Mouse (Mus musculus) c-Kit-positive CD71-positive TER-119-negative erythroid progenitor cells, embryonic 14.5 days (primary cell): ENCODE measurements at regions not wholly inside any gene's neighbourhood (a gene's known extent, or its start where the extent isn't known, plus 50 kb on each side); places are given as distances from the start of the nearest gene placed in this dataset.

Experiments used
- DNase-seq: peaks from one replicate; pipeline ENCODE4 v3.0.0-alpha.2; 2013; ENCODE audit warnings: low read depth

DNA sequence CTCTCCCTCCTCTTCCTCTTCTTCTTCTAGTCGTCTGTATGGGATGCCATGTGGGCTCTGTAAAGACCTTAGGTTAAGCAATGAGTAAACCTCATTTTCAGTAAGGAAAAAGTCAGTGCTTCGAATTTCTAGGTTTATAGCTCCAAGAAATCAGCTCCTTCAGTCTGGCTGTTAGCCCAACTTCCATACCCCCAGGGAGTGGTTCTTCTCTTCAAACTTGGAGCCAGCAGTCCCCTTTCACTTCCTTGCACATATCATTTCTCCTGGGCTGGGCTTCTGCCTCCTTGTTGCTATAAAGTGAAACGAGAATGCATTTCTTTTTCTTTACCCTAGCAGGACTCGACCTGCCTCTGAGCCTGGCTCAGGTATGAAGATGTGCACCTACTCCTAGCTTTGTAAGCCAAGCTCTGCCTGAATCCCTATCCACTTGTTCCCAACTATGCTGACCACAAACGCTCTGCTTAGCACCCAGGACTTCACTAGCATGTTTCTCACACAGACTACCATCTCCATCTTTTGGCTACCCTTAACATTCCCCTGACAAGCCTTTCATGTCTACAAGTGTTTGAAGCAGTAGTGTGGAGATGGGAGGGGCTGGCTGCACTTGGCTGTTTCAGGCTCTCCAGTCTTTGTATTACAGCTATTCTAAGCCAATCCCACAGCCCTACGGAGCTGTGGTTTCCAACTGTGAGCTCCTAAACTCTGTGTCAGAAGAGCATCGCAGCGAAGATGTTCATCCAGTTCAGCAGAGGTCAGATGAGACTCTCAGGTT, 243.8 kb upstream of the Tprg start:
- no peak for DNase-seq

DNA sequence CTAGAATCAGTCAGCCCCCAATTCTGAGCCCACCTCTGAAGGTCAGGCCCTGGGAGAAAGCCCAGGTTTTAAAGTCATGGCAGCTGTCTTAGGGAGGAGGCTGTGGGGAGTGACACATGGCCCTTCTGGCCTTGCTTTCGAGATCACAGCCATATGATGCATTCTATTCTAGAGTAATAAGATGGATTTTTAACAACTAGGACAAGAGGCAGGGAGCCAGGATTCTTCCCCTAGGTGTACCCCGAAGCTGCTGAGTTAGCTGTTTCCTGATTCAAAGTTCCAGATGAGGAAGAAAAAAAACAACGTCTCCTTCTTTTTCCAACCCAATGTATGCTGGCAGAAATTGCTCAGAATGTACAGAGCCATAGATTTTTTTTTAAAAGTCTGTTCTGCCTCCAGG, 242.0 kb upstream of the Tprg start:
- DNase-seq, result no peak

DNA sequence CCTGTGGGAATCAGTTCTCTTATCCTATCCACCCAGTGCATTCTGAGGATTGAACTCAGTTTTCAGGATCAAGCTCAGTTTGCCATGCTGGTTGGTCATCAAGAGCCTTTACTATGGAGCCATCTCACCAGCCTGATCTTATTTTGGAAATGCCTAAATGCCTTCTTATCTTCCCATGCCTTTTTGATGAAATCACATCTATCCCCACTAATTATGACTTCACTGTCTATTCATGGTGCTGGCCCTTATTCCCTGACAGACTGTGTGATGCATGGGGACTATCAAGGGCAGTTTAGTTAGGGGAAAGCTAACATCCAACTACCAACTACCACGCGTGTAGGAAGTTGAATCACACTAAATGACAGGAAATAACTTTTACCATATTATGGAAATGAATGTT, 238.9 kb upstream of the Tprg start:
- no peak for DNase-seq

DNA sequence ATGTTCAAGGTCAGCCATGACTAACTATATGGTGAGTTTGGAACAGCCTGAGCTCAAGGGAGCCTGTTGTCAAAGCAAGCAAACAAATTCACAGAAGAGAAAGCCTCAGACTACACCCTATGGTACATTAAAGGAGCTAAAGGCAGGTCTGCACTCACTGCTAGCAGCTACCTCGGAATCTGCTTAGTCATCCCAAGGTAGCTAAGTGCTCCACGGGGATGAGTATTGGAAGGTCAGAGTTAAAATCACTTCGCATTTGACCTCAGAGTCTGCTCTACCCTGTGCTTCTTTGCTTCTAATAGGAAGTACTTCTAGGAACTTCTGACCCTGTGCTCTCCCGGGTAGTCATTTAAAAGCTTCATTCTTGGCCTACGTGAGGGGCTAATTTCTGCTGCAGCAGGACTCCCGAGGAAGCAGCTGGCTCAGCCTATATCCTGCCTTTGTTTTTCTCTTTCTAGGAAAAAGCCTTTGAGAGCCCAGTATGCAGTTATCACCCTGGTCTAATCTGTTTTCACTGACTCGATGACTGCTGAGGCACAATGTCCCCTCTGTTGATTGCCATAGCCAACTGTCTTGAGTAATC, 236.6 kb upstream of the Tprg start:
- DNase-seq, result no peak

DNA sequence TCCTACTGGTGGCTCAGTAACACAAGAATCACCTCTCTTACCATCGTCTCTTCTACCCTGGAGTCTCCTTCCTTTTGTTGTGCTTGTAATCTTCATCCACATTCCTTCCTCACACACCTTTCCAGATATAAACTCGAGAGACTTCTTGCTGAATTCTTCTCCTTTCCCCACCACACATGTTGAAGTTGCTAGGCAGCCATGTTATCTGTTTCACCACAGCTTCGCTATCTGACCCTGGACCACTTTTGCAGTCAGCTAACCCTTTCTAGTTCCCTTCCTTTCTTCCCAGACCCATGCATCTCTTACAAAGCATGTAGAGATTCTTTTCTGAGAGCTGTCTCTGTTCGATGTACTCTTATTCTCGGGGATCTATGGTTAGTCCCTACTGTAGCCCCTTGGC, 235.6 kb upstream of the Tprg start:
- DNase-seq, result no peak

DNA sequence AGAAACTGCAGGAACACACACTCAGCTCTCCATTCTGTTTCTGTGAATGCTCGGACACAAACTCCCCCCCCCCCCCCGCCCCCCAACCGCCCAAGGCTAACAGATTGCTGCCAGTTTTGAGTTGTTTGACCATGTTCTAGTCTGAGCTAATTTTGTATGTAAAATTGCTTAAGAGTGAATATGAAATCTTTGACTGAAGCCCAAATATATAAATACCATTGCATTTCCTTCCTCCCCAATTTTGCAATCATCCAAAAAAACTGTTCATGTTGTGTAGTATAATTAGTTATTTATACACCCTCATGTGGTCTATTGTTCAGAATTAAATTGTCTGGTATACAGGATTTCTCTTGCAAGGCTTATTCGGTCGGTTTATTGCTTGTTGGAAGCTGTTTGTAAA, 234.2 kb upstream of the Tprg start:
- DNase-seq, result no peak

DNA sequence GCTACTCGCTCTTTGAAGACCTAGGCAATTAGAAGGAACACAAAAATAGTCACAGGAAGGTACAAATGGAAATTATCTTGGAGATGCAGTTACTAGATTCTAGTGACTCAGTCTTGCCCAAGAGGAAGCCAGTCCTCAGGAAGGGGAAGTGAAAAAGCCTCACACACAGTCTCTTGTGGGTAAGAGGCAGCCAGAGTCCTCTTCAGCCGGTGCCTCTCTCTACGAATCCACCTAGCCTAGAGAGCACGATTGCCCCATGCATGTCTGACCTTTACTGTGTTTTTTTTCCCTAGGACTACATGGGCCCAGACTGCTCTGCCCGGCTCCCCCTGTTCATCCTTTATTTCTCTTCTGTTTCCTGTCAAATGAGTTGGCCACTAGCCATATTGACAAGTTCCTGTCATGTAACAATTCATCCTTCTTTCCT, 233.7 kb upstream of the Tprg start:
- no peak for DNase-seq

DNA sequence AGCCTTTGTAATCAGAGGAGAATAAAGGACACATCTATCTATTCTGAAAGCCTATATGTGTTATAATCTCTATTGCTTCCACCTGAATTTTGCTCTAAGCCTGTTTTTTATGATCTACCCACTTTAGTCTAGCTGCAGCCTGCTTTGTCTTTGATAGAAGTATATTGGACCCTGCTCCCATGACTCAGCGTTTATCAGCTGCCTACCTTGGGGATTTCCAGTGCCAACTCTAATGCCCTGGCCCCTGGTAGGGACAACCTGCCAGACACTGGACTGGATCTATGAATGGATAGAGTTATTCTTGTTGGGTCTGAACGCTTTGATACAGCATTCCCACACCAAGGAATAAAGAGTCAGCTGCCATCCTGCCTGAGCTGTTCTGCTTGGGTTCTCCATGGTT, 232.3 kb upstream of the Tprg start:
- DNase-seq, result no peak

DNA sequence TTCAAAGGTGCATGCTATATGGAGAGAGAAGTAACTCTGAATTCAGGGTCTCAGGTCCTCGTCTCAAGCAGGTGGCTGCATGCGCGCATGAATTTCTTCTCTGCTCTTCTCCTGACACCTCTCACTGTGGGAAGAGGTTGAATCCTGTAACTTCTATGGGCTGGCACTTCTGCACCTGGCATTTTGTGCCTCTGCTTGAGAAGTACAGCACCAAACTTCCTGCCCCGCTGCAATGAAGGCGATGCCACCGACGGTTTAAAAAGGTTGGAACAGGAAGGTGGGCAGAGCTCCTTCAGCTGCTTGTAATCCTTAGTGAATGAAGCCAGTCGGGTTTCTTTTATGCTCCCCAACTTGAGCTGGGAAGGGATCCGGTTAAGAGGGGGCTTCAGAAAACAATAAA, 231.2 kb upstream of the Tprg start:
- no peak for DNase-seq

DNA sequence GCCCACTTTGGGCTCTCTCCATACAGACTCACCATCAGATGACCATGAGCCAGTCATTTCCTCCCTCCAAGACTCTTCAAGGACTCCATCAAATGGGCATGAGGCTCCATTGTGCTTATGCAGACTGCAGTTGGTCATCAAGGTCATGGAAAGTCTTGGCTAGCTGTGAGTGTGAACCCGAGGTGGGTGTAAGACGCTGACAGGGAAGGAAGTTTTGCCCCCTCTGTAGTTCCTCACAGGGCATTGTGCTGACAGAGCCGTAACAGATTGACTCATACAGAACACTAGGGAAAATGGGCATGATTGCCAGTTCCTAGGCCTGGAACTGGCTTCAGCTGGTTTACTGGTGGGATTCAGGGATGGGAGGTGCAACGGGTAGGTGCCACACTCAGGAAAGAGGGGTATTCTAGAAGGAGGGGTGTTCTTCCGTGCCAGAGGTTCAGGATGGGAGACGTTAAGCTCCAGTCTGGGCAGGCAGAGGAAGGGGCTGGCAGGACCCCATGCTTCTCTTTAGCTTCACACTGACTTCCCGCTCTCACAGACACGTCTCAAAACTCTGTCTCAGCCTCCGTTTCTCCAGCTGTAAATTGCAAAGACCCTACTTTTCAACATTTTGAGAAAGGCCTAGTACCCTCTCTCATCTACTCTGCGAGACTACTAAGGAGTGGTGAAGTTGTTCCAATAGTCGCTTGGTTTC, 228.4 kb upstream of the Tprg start:
- no peak for DNase-seq

DNA sequence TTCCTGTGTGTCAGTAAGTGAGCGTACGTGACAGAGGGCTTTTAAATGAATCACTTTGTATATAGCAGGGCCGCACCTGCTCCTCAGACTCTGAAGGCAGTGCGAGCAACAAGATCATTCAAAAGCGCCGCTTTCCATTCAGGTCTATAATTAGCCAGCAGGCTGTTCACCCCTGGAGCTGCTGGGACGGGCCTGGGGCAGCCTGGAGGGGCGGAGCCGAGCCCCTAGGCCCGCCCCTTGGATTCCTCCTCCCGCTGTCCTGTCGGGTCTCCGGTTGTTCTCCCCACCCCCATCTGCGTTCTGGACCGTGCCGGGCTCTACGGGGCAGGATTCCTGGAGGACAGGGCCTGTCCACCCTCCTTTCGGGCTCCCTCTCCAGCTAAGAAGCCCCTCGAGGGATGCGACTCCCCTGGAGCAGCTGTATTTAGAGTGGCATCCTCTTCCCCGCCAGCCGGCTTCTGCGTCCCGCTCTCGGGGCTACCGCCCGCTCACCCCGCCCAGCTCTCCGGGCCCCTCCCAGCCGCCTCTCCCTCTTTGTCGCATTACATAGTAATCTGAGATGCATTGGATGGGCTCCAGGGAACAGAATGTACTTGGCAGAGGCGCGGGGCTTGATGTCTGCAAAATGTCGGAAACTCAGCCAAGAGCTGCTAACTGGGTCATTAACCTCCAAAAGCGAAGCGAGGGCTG, 227.7 kb upstream of the Tprg start:
- peak; percentile 10 for DNase-seq

DNA sequence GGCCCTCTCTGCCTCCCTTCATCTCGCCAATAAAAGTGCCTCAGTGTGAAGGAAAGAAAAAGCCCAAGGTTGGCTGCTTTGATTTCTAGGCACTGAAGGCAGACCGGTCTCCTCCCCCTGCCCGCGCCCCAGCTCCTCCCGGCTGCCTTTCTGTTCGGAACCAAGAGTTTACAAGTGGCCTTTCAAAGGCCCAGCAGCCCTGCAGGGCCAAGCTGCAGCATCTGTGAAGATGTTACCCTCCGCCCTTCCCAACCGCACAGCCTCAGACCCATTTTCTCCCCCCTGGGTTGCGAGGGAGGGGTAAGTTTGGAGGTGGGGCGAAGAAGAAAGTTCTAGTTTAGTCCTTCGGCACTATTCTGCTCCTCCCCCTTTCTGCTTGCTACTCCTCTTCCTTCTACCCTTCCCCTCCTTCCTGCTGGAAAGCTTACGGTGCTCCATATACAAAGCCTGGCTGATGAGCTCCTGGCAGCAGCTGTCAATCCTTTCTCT, 227.1 kb upstream of the Tprg start:
- DNase-seq, result no peak

DNA sequence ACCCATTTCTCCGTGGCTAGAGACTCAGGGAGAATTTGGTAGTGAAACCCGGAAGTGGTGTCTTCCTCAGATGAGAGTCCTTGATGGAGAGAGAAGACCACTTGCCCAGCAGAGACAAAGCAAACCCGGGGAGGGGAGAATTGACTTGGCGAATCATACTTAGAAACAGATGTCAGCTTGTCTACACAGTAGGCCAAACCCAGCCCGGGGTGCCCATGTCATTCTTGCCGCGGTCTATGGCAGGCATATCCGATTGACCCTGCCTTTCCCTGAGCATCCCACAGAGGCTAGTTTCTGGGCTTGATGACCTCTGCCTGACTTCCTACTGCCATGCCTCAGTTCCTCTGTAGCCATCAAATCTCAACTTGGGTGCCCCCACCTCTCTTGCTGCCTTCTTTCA, 226.4 kb upstream of the Tprg start:
- DNase-seq, result no peak

DNA sequence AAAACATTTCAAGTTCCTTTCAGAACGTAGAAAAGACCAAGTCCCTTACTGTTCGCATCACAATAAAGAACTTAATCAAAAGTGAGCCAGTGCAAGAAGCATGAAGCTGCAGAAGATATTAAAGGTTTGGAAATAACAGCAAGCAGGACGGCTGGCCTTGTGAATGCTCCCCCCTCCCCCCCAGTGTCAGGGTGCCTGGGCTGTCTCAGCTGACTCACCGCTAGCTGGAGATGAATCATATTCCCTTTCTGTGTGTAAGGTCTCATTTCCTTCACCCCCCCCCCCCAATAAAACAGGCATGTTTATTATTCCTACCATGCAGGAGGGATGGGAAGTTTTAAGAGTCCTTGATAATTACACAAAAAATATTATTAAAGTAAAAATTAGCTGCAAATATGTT, 225.0 kb upstream of the Tprg start:
- no peak for DNase-seq

DNA sequence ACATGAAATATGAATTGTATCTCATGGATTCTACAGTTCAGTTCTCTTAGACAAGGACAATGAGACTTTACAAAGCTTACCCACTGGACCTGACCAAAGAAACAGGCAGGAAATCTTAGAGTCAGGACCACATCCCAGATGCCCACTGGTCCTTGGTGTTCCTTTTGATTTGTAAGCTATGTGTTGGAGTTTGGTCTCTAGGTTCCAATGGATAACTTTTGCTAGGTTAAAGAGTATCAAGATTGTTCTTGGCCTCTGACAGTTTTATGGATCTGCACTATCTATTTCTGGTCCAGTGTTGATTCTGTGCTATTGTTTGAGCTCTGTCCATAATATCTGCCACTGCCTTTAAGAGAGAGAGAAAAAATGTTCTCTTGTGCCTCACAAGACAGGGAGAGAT, 222.6 kb upstream of the Tprg start:
- DNase-seq, result no peak

DNA sequence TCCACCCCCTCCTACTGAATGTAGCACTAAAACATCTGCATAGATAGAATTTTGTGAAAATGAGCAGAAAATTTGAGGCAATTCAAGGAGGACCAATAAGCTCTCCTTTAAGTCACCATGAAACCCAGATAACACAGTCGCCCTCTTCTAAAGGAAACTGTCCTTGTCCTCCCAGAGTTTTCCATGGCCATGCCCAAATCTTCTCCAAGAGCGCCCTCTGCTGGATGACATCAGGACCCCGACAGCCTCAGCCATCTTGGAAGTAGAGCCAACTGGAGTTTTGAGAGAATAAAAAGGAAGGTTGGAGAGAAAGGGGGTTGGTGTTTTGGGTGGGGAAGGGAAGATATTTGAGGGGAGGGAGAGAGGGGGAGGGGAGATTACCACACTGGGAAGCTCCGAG, 222.1 kb upstream of the Tprg start:
- peak; percentile 33 for DNase-seq

DNA sequence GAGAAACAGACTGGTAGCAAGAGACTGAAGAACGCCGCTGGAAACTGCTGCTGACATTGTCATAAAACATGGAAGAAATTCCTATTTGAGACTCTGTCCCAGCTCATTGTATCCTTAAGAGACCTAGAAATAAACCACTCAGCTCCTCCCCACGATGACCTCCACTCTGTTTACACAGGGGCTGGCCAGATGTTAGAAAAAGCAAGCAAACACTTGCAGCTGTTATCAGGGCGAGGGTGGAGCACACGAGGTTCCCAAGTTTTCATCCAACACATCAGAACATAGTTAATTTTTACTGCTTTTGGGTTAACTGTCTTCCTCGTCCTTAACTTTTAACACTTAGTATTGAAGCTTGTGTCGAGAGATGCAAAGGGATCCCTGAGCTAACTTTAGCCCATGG, 219.8 kb upstream of the Tprg start:
- DNase-seq, result no peak

DNA sequence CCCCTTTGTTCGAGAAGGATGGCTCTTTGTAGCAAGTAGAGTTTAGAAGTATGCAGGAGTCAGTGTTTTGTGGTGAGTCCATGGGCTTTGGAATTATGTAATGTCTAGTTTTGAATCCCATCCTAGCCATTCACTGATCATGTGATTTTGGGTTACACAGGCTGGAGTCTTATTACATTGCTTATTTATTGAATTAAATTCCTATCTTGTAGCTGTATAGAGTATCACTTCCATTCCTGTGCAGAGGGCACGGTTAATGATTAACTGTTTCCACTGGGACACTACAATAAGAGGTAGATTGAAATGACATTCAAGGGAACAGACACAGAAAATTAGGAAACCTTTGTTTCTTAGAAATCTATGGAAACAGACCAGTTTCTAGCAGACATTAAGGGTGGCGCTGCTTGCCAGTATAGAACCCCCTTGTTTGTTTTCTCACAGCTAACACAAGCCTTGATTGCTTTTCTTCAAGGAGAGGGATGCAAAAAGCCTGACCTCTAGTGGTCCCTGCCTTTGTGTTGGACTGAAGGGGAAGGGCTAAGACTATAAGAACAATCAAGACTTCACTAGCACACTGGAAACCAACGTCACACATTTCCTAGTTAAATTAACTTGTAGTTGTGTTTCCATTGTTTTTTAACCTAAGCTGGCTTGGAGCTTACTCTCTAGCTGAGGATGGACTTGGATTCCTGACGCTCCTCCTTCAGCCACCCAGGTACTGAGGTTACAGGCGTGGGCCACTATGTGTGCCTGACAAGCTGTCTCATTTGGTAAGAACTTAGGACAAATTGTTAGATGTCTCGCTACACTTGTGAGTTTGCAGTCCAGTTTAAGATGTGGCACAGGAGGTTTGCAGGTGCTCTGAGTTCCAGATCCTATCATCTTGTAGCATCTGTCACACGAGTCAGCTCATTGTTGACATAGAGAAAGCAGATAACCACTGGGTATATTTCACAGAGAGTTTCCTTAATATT, 219.1 kb upstream of the Tprg start:
- DNase-seq, result no peak

DNA sequence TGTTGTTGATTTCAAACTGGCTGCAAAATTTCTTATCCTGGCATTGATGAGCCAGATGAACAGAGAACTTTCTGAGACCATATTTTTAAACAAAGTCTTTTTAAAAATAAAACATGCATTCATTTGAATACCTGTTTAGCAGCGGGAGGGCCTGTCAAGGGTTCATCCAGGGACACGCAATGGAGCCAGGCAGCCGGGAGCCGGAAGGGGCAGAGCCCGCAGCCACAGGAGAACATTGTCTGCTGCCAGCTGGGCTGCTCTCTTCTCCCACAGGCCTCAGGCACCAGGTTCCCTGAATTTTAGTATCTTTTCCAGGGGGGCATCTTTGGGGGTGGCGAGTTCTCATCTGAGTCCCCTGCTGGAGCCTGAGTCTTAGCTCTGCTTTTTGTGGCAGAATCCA, 205.8 kb upstream of the Tprg start:
- no peak for DNase-seq

DNA sequence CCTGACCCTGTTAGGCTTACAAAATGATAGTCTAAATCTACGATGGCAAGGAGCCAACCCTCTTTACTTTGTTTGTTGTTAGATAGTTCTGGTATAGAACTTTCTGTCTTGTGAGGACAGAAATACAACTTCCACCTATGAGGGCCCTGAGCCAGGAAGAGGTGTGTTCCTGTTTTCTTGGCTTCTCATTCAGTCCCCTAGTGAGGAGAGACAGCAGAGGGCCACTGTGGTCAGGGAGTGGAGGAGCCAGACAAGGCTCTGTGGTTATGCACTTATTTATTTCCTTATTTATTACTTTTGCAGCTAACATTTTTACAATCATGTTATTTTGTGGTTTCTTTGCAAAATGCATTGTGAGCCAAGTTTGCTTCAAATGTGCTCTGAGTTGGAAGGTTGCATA, 202.9 kb upstream of the Tprg start:
- DNase-seq, result no peak
